Mouse (Mus musculus) C2C12 (cell line): ENCODE measurements around the gene Bphl.

Experiments
- CTCF ChIP-seq: IDR thresholded peaks from one replicate; pipeline ENCODE4 v1.5.1; 2011; ENCODE audit not compliant: control insufficient read depth, insufficient read depth, insufficient read length
- MYOG ChIP-seq: IDR thresholded peaks from one replicate; pipeline ENCODE4 v1.6.1; 2011; ENCODE audit not compliant: control insufficient read depth, insufficient read length; ENCODE audit errors: extremely low read depth
- USF1 ChIP-seq: IDR thresholded peaks from one replicate; pipeline ENCODE4 v1.6.1; 2011; ENCODE audit warnings: low read depth, mild to moderate bottlenecking, control low read depth, moderate library complexity

DNA sequence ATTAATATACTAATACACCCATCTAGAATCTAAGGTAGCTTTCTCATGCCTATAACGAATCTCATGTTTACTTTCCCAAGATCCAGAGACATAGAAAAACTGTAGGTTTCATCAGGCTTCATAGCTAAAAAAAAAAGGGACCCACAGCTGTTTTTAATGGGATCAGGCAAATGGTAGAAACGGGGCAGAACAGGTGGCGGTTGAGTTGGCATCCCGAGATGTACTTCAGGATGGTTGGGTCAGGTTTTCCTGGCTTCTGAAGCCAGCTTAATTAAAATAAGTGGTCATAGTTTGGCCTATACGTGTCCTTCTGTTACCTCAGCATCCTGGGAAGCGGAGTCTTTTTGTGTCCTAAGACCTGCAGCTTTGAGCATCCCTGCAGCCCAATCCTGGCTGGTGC is 34.4 kb downstream of the Bphl start:
- TF ChIP-seq CTCF (no peak), USF1 (no peak), MYOG (no peak)
